Mouse (Mus musculus) embryonic fibroblast, embryonic 13.5 days (primary cell): ENCODE results near the gene Hilpda.

ENCODE experiments used
- CTCF ChIP-seq: IDR thresholded peaks from 2 replicates; pipeline ENCODE4 v1.5.1; 2011; ENCODE audit warnings: mild to moderate bottlenecking, control low read depth, low read length, moderate library complexity, borderline replicate concordance; ENCODE audit not compliant: insufficient read depth
- POLR2A ChIP-seq: IDR thresholded peaks from 2 replicates; pipeline ENCODE4 v1.6.1; 2011; ENCODE audit warnings: low read depth, mild to moderate bottlenecking, control low read depth, low read length, moderate library complexity

GRCm38 (mm10) chr6:29259418-29259817 is 12.9 kb upstream of the Hilpda start:
- TF ChIP-seq CTCF (no peak), POLR2A (no peak)
